Comparison of ENCODE assay signal across 21 mouse cellular contexts in the genomic region with DNA sequence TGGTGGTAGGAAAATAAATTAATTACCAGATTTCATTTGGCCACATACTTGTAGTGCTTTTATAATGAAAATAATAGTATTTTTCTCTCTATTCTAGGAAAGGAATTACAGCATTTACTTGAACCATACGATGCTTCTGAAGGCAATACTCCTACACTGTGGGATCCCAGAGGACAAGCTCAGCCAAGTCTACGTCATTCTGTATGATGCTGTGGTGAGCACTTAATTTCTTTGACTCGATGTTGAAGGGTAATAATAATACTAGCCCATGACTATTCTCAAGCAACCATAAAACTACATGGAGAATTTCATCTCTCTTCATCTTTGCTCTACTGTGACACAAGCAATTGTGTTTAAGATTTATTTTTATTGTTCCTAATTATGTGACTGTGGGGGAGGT. TPM values are rescaled to one million over a fixed set of nuclear protein-coding genes. Genes with fewer than 3 reads are reported as not detected.
DNase-seq lines count a peak whose midpoint lies in the region; ATAC-seq lines count a peak whose summit lies in the region.
"Had no signal": no experiment of that assay in that cellular context is flagged by ENCODE, and none has a peak within 500 bp of the region (broad histone marks: within the 10 kb centered on the region; RNA-seq: fewer than 3 reads in every experiment).

No protein-coding gene starts in this region.

- DNase-seq in forebrain, embryonic 14.5 days (ENCODE audit: low spot score) = no peak
- no peak for DNase-seq in liver
- DNase-seq: adrenal gland, postnatal 14 days; cerebellum, adult 18-20 months; cerebellum, adult 9-11 months; cerebellum, postnatal 36 days; gastrocnemius, postnatal 10 days; heart, adult 18-20 months; heart, postnatal 10 days; heart, postnatal 4 days had no signal

- H3K27me3 ChIP-seq in forebrain, embryonic 13.5 days = no peaks in the 10 kb centered on the region
- no peaks in the 10 kb centered on the region for H3K27me3 ChIP-seq in forebrain, embryonic 14.5 days (replicated peaks; ENCODE audit: control insufficient read depth, insufficient read depth, low read length)
- H3K27me3 ChIP-seq in hindbrain, embryonic 15.5 days = no peaks in the 10 kb centered on the region
- no peaks in the 10 kb centered on the region for H3K27me3 ChIP-seq in hindbrain, embryonic 16.5 days (replicated peaks; ENCODE audit: control insufficient read depth, insufficient read depth, low read length)
- H3K27me3 ChIP-seq in midbrain, embryonic 13.5 days = no peaks in the 10 kb centered on the region
- no peaks in the 10 kb centered on the region for H3K27me3 ChIP-seq in midbrain, embryonic 16.5 days (ENCODE audit: control insufficient read depth, insufficient read depth, low read depth, low read length)
- H3K27me3 ChIP-seq: CH12.LX; embryonic facial prominence, embryonic 13.5 days; Patski had no signal

- peak overlapping the region; percentile 70; the same call in 1 of the 2 replicates for H3K27ac ChIP-seq in forebrain, embryonic 13.5 days
- no peak overlapping the region for H3K27ac ChIP-seq in forebrain, embryonic 14.5 days (ENCODE audit: low read depth, low read length)
- H3K27ac ChIP-seq in hindbrain, embryonic 15.5 days (replicated peaks) = peak overlapping the region; percentile 78
- H3K27ac ChIP-seq in hindbrain, embryonic 16.5 days (ENCODE audit: low read depth, low read length) = no peak overlapping the region
- H3K27ac ChIP-seq in midbrain, embryonic 13.5 days = peak overlapping the region; percentile 80; the same call in 1 of the 2 replicates
- no peak overlapping the region for H3K27ac ChIP-seq in midbrain, embryonic 16.5 days (ENCODE audit: low read length)
- H3K27ac ChIP-seq: embryonic facial prominence, embryonic 13.5 days; heart, embryonic 10.5 days had no signal

- 0 out of 2 replicates have a peak, but pooled peaks cover 7% of the 10 kb centered on the region for H3K4me1 ChIP-seq in forebrain, embryonic 13.5 days
- no peaks in the 10 kb centered on the region for H3K4me1 ChIP-seq in forebrain, embryonic 14.5 days (ENCODE audit: control insufficient read depth, insufficient read depth, low read length)
- peaks cover 10% of the 10 kb centered on the region for H3K4me1 ChIP-seq in hindbrain, embryonic 15.5 days (replicated peaks)
- peaks cover 4% of the 10 kb centered on the region; the same call in 1 of the 2 replicates for H3K4me1 ChIP-seq in hindbrain, embryonic 16.5 days (ENCODE audit: control insufficient read depth, insufficient read depth, low read depth, low read length)
- peaks cover 13% of the 10 kb centered on the region; the same call in 1 of the 2 replicates for H3K4me1 ChIP-seq in midbrain, embryonic 13.5 days (replicated peaks)
- peaks cover 5% of the 10 kb centered on the region; the same call in 1 of the 2 replicates for H3K4me1 ChIP-seq in midbrain, embryonic 16.5 days (ENCODE audit: control insufficient read depth, insufficient read depth, low read length)

- no peak overlapping the region for H3K4me2 ChIP-seq in forebrain, embryonic 13.5 days
- no peak overlapping the region for H3K4me2 ChIP-seq in forebrain, embryonic 14.5 days (ENCODE audit: low read length)
- H3K4me2 ChIP-seq in hindbrain, embryonic 15.5 days = no peak overlapping the region
- no peak overlapping the region for H3K4me2 ChIP-seq in hindbrain, embryonic 16.5 days (ENCODE audit: low read length)
- H3K4me2 ChIP-seq in midbrain, embryonic 13.5 days (replicated peaks) = no peak overlapping the region
- H3K4me2 ChIP-seq in midbrain, embryonic 16.5 days (ENCODE audit: low read length) = no peak overlapping the region
- H3K4me2 ChIP-seq: embryonic facial prominence, embryonic 13.5 days had no signal

- no peak for ATAC-seq in forebrain, embryonic 13.5 days
- ATAC-seq in forebrain, embryonic 14.5 days = no peak
- ATAC-seq in hindbrain, embryonic 15.5 days (ENCODE audit: low FRiP score, low read depth) = no peak
- no peak for ATAC-seq in hindbrain, embryonic 16.5 days
- no peak for ATAC-seq in midbrain, embryonic 13.5 days
- no peak for ATAC-seq in midbrain, embryonic 16.5 days
- ATAC-seq: activated CD4-positive, CD25-positive, alpha-beta regulatory T cell, adult 4 months; inflammation-experienced regulatory T-cells, adult 6 months; Patski had no signal

- no peak overlapping the region for H3K4me3 ChIP-seq in forebrain, embryonic 13.5 days
- H3K4me3 ChIP-seq in forebrain, embryonic 14.5 days (ENCODE audit: low read depth, low read length) = no peak overlapping the region
- H3K4me3 ChIP-seq in hindbrain, embryonic 15.5 days = no peak overlapping the region
- H3K4me3 ChIP-seq in hindbrain, embryonic 16.5 days (ENCODE audit: low read length) = no peak overlapping the region
- H3K4me3 ChIP-seq in midbrain, embryonic 13.5 days (replicated peaks) = no peak overlapping the region
- no peak overlapping the region for H3K4me3 ChIP-seq in midbrain, embryonic 16.5 days (ENCODE audit: low read depth, low read length)
- H3K4me3 ChIP-seq: embryonic facial prominence, embryonic 13.5 days; heart, embryonic 10.5 days had no signal

- no peaks in the 10 kb centered on the region for H3K9me3 ChIP-seq in forebrain, embryonic 13.5 days (replicated peaks)
- no peaks in the 10 kb centered on the region for H3K9me3 ChIP-seq in forebrain, embryonic 14.5 days (replicated peaks; ENCODE audit: control insufficient read depth, low read length)
- no peaks in the 10 kb centered on the region for H3K9me3 ChIP-seq in hindbrain, embryonic 15.5 days
- H3K9me3 ChIP-seq in hindbrain, embryonic 16.5 days (ENCODE audit: control insufficient read depth, low read length) = no peaks in the 10 kb centered on the region
- no peaks in the 10 kb centered on the region for H3K9me3 ChIP-seq in midbrain, embryonic 13.5 days
- no peaks in the 10 kb centered on the region for H3K9me3 ChIP-seq in midbrain, embryonic 16.5 days (replicated peaks; ENCODE audit: control insufficient read depth, low read length, poor library complexity, severe bottlenecking)
- H3K9me3 ChIP-seq: embryonic facial prominence, embryonic 13.5 days; heart, embryonic 10.5 days had no signal

- WGBS in forebrain, embryonic 13.5 days = 93% methylated on average over 3 of the region's 3 CpGs
- WGBS in forebrain, embryonic 14.5 days = 91% methylated on average over 3 of the region's 3 CpGs
- WGBS in hindbrain, embryonic 15.5 days = 55% methylated on average over 3 of the region's 3 CpGs
- WGBS in hindbrain, embryonic 16.5 days = 64% methylated on average over 3 of the region's 3 CpGs
- WGBS in midbrain, embryonic 13.5 days = 81% methylated on average over 3 of the region's 3 CpGs
- 75% methylated on average over 3 of the region's 3 CpGs for WGBS in midbrain, embryonic 16.5 days

- H3K9ac ChIP-seq in forebrain, embryonic 13.5 days = no peak overlapping the region
- no peak overlapping the region for H3K9ac ChIP-seq in forebrain, embryonic 14.5 days (ENCODE audit: low read length)
- H3K9ac ChIP-seq in hindbrain, embryonic 15.5 days = no peak overlapping the region
- no peak overlapping the region for H3K9ac ChIP-seq in hindbrain, embryonic 16.5 days (ENCODE audit: low read depth, low read length)
- H3K9ac ChIP-seq in midbrain, embryonic 13.5 days (replicated peaks) = no peak overlapping the region
- no peak overlapping the region for H3K9ac ChIP-seq in midbrain, embryonic 16.5 days (ENCODE audit: low read depth, low read length)
- H3K9ac ChIP-seq: embryonic facial prominence, embryonic 13.5 days had no signal

- peaks cover 32% of the 10 kb centered on the region for H3K36me3 ChIP-seq in forebrain, embryonic 13.5 days (ENCODE audit: poor library complexity, severe bottlenecking)
- peaks cover 14% of the 10 kb centered on the region for H3K36me3 ChIP-seq in forebrain, embryonic 14.5 days (ENCODE audit: control insufficient read depth, insufficient read depth, low read length)
- H3K36me3 ChIP-seq in hindbrain, embryonic 15.5 days = no peaks in the 10 kb centered on the region
- 0 out of 2 replicates have a peak, but pooled peaks cover 4% of the 10 kb centered on the region for H3K36me3 ChIP-seq in hindbrain, embryonic 16.5 days (ENCODE audit: control insufficient read depth, insufficient read depth, low read length)
- H3K36me3 ChIP-seq in midbrain, embryonic 13.5 days = peaks cover 23% of the 10 kb centered on the region
- peaks cover 9% of the 10 kb centered on the region for H3K36me3 ChIP-seq in midbrain, embryonic 16.5 days (ENCODE audit: control insufficient read depth, insufficient read depth, low read length)

RNA-seq across cellular contexts. Expression of gene Srp14, which starts 22.5 kb away (rescaled TPM):
- polyA plus RNA-seq in forebrain, embryonic 13.5 days (2015; fragmentation: Nextera tagmentation; extraction: Ambion mirVana) = 336 and 347 TPM in 2 replicates
- polyA plus RNA-seq in forebrain, embryonic 14.5 days (2014; fragmentation: Nextera tagmentation; extraction: Ambion mirVana) = 341 and 381 TPM in 2 replicates
- 314 and 317 TPM in 2 replicates for polyA plus RNA-seq in hindbrain, embryonic 15.5 days (2015; fragmentation: Nextera tagmentation; extraction: Ambion mirVana)
- 315 and 340 TPM in 2 replicates for polyA plus RNA-seq in hindbrain, embryonic 16.5 days (2015; fragmentation: Nextera tagmentation; extraction: Ambion mirVana)
- polyA plus RNA-seq in midbrain, embryonic 13.5 days (2015; fragmentation: Nextera tagmentation; extraction: Ambion mirVana) = 353 and 358 TPM in 2 replicates
- 306 and 312 TPM in 2 replicates for polyA plus RNA-seq in midbrain, embryonic 16.5 days (2015; fragmentation: Nextera tagmentation; extraction: Ambion mirVana)

Comparison
In these comparisons a context has a peak if more than half of its experiments do, and no peak if none do; other contexts are left out.
1. H3K27ac ChIP-seq: peak in forebrain, embryonic 13.5 days (single experiment), hindbrain, embryonic 15.5 days (single experiment) and midbrain, embryonic 13.5 days (single experiment); none in forebrain, embryonic 14.5 days (single experiment), hindbrain, embryonic 16.5 days (single experiment) and midbrain, embryonic 16.5 days (single experiment).